Mouse (Mus musculus) heart, adult 2 months (tissue): ENCODE results near the gene Islr2. TPM values are rescaled to one million over a fixed set of nuclear protein-coding genes. Genes with fewer than 3 reads are reported as not detected.

Experiments used
- DNase-seq, 2 experiments: peaks; one replicate each; pipeline ENCODE4 v3.0.0; 2021
- H3K27ac ChIP-seq: fragments of 200-600 bp; 2 replicates; pipeline ENCODE4 v1.8.1; 2022
- H3K27me3 ChIP-seq: fragments of 200-500 bp; 2 replicates; pipeline ENCODE4 v1.6.1; 2012; ENCODE audit warnings: mild to moderate bottlenecking, low read length, inconsistent platforms, mixed read lengths; ENCODE audit not compliant: control insufficient read depth, insufficient read depth
- H3K36me3 ChIP-seq: fragments of 200-500 bp; 2 replicates; pipeline ENCODE4 v1.6.1; 2012; ENCODE audit warnings: low read length, inconsistent platforms; ENCODE audit not compliant: control insufficient read depth, insufficient read depth
- H3K4me1 ChIP-seq: fragments of 200-500 bp; 2 replicates; pipeline ENCODE4 v1.6.1; 2011; ENCODE audit warnings: low read length; ENCODE audit not compliant: control insufficient read depth, insufficient read depth
- H3K4me3 ChIP-seq: fragments of 200-600 bp; 2 replicates; pipeline ENCODE4 v1.8.1; 2022
- H3K79me2 ChIP-seq: fragments of 200-500 bp; replicated peaks from 2 replicates; pipeline ENCODE4 v1.6.1; 2012; ENCODE audit warnings: mild to moderate bottlenecking, inconsistent platforms, low read length, moderate library complexity, mixed read lengths; ENCODE audit not compliant: control insufficient read depth, insufficient read depth
- H3K9ac ChIP-seq: fragments of 200-500 bp; 2 replicates; pipeline ENCODE4 v1.6.1; 2012; ENCODE audit warnings: low read depth, mild to moderate bottlenecking, control low read depth, inconsistent platforms, low read length, mixed read lengths
- CTCF ChIP-seq: fragments of 200-600 bp; IDR thresholded peaks from 2 replicates; pipeline ENCODE4 v1.8.1; 2022; ENCODE audit warnings: antibody characterized with exemption, mild to moderate bottlenecking, moderate library complexity
- EP300 ChIP-seq: fragments of 200-500 bp; IDR thresholded peaks from 2 replicates; pipeline ENCODE4 v1.6.1; 2011; ENCODE audit warnings: low read depth, low read length, control low read depth; ENCODE audit not compliant: insufficient read depth
- POLR2A ChIP-seq: fragments of 200-500 bp; IDR thresholded peaks from 2 replicates; pipeline ENCODE4 v1.6.1; 2011; ENCODE audit warnings: mild to moderate bottlenecking, low read depth, low read length, control low read depth; ENCODE audit not compliant: insufficient read depth
- WGBS: fragments of 180-500 bp; shearing (Covaris S2); methylation state at CpG from one replicate; pipeline ENCODE4 v1.1.7; 2018; 5-methylcytosine and 5-hydroxymethylcytosine counted together
- intact Hi-C: fragments of 180-260 bp; cut with DNase I; formaldehyde crosslinking; loops from one replicate; pipeline ENCODE4 v1.15.1; 2025
- polyA plus RNA-seq: library from polyadenylated mRNA; depleted of rRNA; stranded (reverse); fragments of >200 nt; gene quantifications from 2 replicates; pipeline ENCODE4 v1.2.3, GENCODE M21; 2012
- total RNA-seq, 2 experiments: library from RNA; stranded (reverse); gene quantifications; 2 replicates each; pipeline ENCODE4 v1.2.3; 2021

The Islr2 gene
- total and polyA plus RNA-seq, 3 experiments, result 0.57 to 0.96 (median 0.61) TPM

- Histone ChIP-seq H3K9ac (peak overlapping the region; percentile 34; the same call in 1 of the 2 replicates), H3K27ac (no peak overlapping the region; the same call in 1 of the 2 replicates), H3K36me3 (no peaks in the 10 kb centered on the region), H3K4me3 (peak overlapping the region; percentile 44), H3K79me2 (no peaks in the 10 kb centered on the region), H3K4me1 (no peaks in the 10 kb centered on the region), H3K27me3 (peaks cover 14% of the 10 kb centered on the region)
- WGBS, result 4% methylated on average over 18 of the region's 18 CpGs
- DNase-seq, result peak; percentile 90 to 95
- intact Hi-C loops, result loop anchor here (1.0 kb wide), 1 partner anchor 166 kb away; no protein-coding TSS in a partner anchor
- TF ChIP-seq CTCF, result peak; percentile 81
- peak; percentile 93 for TF ChIP-seq EP300
- no peak for TF ChIP-seq POLR2A
Observed at GRCm38 (mm10) chr9:58204448-58205000, 405 bp upstream of the Islr2 start.

- peaks cover 26% of the 10 kb centered on the region for H3K27me3 ChIP-seq
- WGBS, result 13% methylated on average over 14 of the region's 14 CpGs
- H3K9ac ChIP-seq, result no peak overlapping the region
Observed at GRCm38 (mm10) chr9:58202676-58203453, 1.3 kb downstream of the Islr2 start.

GRCm38 (mm10) chr9:58201861-58202549 lies 2.1 kb downstream of the Islr2 start:
- Histone ChIP-seq H3K27ac (no peak overlapping the region), H3K36me3 (no peaks in the 10 kb centered on the region), H3K79me2 (no peaks in the 10 kb centered on the region), H3K4me3 (no peak overlapping the region), H3K9ac (no peak overlapping the region), H3K27me3 (peaks cover 29% of the 10 kb centered on the region), H3K4me1 (no peaks in the 10 kb centered on the region)
- TF ChIP-seq POLR2A (no peak), CTCF (no peak)
- no peak for DNase-seq
- intact Hi-C loops, result no loop called here
- 4% methylated on average over 37 of the region's 37 CpGs for WGBS

More at GRCm38 (mm10) chr9:58202676-58203453, 1.3 kb downstream of the Islr2 start:
- intact Hi-C loops, result no loop called here
- no peaks in the 10 kb centered on the region for H3K36me3 ChIP-seq
- H3K27ac ChIP-seq, result no peak overlapping the region
- H3K4me3 ChIP-seq, result no peak overlapping the region
- H3K4me1 ChIP-seq, result no peaks in the 10 kb centered on the region
- no peak for TF ChIP-seq CTCF
- H3K79me2 ChIP-seq, result no peaks in the 10 kb centered on the region
- no peak for DNase-seq

GRCm38 (mm10) chr9:58201091-58201842 lies 2.9 kb downstream of the Islr2 start:
- WGBS, result 10% methylated on average over 24 of the region's 24 CpGs

GRCm38 (mm10) chr9:58200270-58201090 lies 3.6 kb downstream of the Islr2 start:
- WGBS, result 14% methylated on average over 11 of the region's 11 CpGs
- Histone ChIP-seq H3K36me3 (no peaks in the 10 kb centered on the region), H3K79me2 (no peaks in the 10 kb centered on the region), H3K4me3 (no peak overlapping the region), H3K27ac (no peak overlapping the region), H3K4me1 (no peaks in the 10 kb centered on the region), H3K27me3 (peaks cover 31% of the 10 kb centered on the region), H3K9ac (no peak overlapping the region)
- intact Hi-C loops, result no loop called here
- no peak for TF ChIP-seq EP300
- no peak for TF ChIP-seq CTCF
- no peak for TF ChIP-seq POLR2A
- no peak for DNase-seq

More at GRCm38 (mm10) chr9:58201091-58201842, 2.9 kb downstream of the Islr2 start:
- TF ChIP-seq POLR2A, result no peak
- no peak for TF ChIP-seq EP300
- TF ChIP-seq CTCF, result no peak
- Histone ChIP-seq H3K36me3 (no peaks in the 10 kb centered on the region), H3K27ac (no peak overlapping the region), H3K79me2 (no peaks in the 10 kb centered on the region), H3K9ac (no peak overlapping the region), H3K27me3 (peaks cover 30% of the 10 kb centered on the region), H3K4me3 (no peak overlapping the region), H3K4me1 (no peaks in the 10 kb centered on the region)
- intact Hi-C loops, result no loop called here
- no peak for DNase-seq
